Mouse (Mus musculus) MEL (cell line): ENCODE data around the gene Fscn1. TPM values are rescaled to one million over a fixed set of nuclear protein-coding genes. Genes with fewer than 3 reads are reported as not detected.

Source experiments
- DNase-seq: peaks from one replicate; pipeline ENCODE4 v3.0.0; 2011; ENCODE audit warnings: low read depth, low spot score
- H3K27ac ChIP-seq: 2 replicates; pipeline ENCODE4 v1.5.1; 2012; ENCODE audit warnings: low read depth, mild to moderate bottlenecking, control low read depth, low read length, moderate library complexity; ENCODE audit not compliant: control insufficient read depth
- H3K27me3 ChIP-seq, 2 experiments: fragments of 150-350 bp in 1 of 2; sonication (generic) in 1 of 2; 2 replicates each; pipeline ENCODE4 v1.6.1; 2012; ENCODE audit warnings: low read length in 2 of 2, mild to moderate bottlenecking in 2 of 2, improper control_type of control experiment in 1 of 2, moderate library complexity in 1 of 2; ENCODE audit not compliant: insufficient read depth in 2 of 2, control insufficient read depth in 1 of 2
- H3K36me3 ChIP-seq, 2 experiments: 2 replicates each; pipeline ENCODE4 v1.6.1; 2012 to 2014; ENCODE audit warnings: low read length in 2 of 2, improper control_type of control experiment in 1 of 2, inconsistent platforms in 1 of 2, mild to moderate bottlenecking in 1 of 2; ENCODE audit not compliant: insufficient read depth in 2 of 2, control insufficient read depth in 1 of 2
- H3K4me1 ChIP-seq, 2 experiments: fragments of 150-350 bp in 1 of 2; sonication (generic) in 1 of 2; 2 replicates each; pipeline ENCODE4 v1.6.1; 2012; ENCODE audit warnings: low read length in 2 of 2, improper control_type of control experiment in 1 of 2, mild to moderate bottlenecking in 1 of 2; ENCODE audit not compliant: insufficient read depth in 2 of 2, control insufficient read depth in 1 of 2
- H3K4me3 ChIP-seq, 2 experiments: fragments of 150-350 bp in 1 of 2; sonication (generic) in 1 of 2; 2 replicates each; pipeline ENCODE4 v1.5.1; 2012; ENCODE audit warnings: low read depth in 2 of 2, low read length in 2 of 2, mild to moderate bottlenecking in 2 of 2, moderate library complexity in 2 of 2, control low read depth in 1 of 2, improper control_type of control experiment in 1 of 2; ENCODE audit not compliant: control insufficient read depth in 1 of 2, insufficient read depth in 1 of 2
- H3K79me2 ChIP-seq: 2 replicates; pipeline ENCODE4 v1.6.1; 2012; ENCODE audit warnings: mild to moderate bottlenecking, low read length, moderate library complexity; ENCODE audit not compliant: control insufficient read depth, poor library complexity, insufficient read depth
- H3K9ac ChIP-seq: 2 replicates; pipeline ENCODE4 v1.6.1; 2012; ENCODE audit warnings: low read depth, mild to moderate bottlenecking, control low read depth, low read length, moderate library complexity; ENCODE audit not compliant: control insufficient read depth, poor library complexity, severe bottlenecking
- H3K9me3 ChIP-seq: fragments of 150-350 bp; sonication (generic); replicated peaks from 2 replicates; pipeline ENCODE4 v1.6.1; 2012; ENCODE audit warnings: mild to moderate bottlenecking, low read length, improper control_type of control experiment, moderate library complexity; ENCODE audit not compliant: insufficient read depth
- BHLHE40 ChIP-seq: IDR thresholded peaks from 2 replicates; pipeline ENCODE4 v1.6.1; 2012; ENCODE audit warnings: low read depth, mild to moderate bottlenecking, inconsistent platforms, low read length, improper control_type of control experiment, borderline replicate concordance
- CHD1 ChIP-seq: IDR thresholded peaks from 2 replicates; pipeline ENCODE4 v1.6.1; 2012; ENCODE audit warnings: low read depth, mild to moderate bottlenecking, inconsistent platforms, low read length, improper control_type of control experiment
- CHD2 ChIP-seq: IDR thresholded peaks from 2 replicates; pipeline ENCODE4 v1.6.1; 2011; ENCODE audit warnings: low read length, improper control_type of control experiment
- CTCF ChIP-seq, 3 experiments: IDR thresholded peaks in 2 of 3; conservative IDR thresholded peaks in 1 of 3; 2 replicates each; pipeline ENCODE4 v1.5.1; 2011 to 2012; ENCODE audit warnings: low read length in 3 of 3, low read depth in 2 of 3, mild to moderate bottlenecking in 2 of 3, improper control_type of control experiment in 1 of 3, inconsistent platforms in 1 of 3, mixed read lengths in 1 of 3, moderate library complexity in 1 of 3; ENCODE audit not compliant: control insufficient read depth in 1 of 3, insufficient read depth in 1 of 3, poor library complexity in 1 of 3, severe bottlenecking in 1 of 3
- GATA1 ChIP-seq: IDR thresholded peaks from 2 replicates; pipeline ENCODE4 v1.6.1; 2011; ENCODE audit warnings: low read depth, low read length, improper control_type of control experiment
- KAT2A ChIP-seq: conservative IDR thresholded peaks from 2 replicates; pipeline ENCODE4 v1.6.1; 2012; ENCODE audit warnings: low read depth, low read length, improper control_type of control experiment, inconsistent platforms
- MAFK ChIP-seq: IDR thresholded peaks from 2 replicates; pipeline ENCODE4 v1.6.1; 2011; ENCODE audit warnings: low read depth, mild to moderate bottlenecking, low read length, improper control_type of control experiment, borderline replicate concordance
- MAZ ChIP-seq: IDR thresholded peaks from 2 replicates; pipeline ENCODE4 v1.6.1; 2012; ENCODE audit warnings: low read depth, mild to moderate bottlenecking, inconsistent platforms, low read length, improper control_type of control experiment
- MYB ChIP-seq: IDR thresholded peaks from 2 replicates; pipeline ENCODE4 v1.6.1; 2011; ENCODE audit warnings: mild to moderate bottlenecking, low read depth, low read length, improper control_type of control experiment
- MYC ChIP-seq: IDR thresholded peaks from 2 replicates; pipeline ENCODE4 v1.6.1; 2011; ENCODE audit warnings: low read depth, mild to moderate bottlenecking, low read length, improper control_type of control experiment, moderate library complexity
- NELFE ChIP-seq: IDR thresholded peaks from 2 replicates; pipeline ENCODE4 v1.6.1; 2011; ENCODE audit warnings: low read depth, low read length, improper control_type of control experiment
- POLR2A ChIP-seq, 2 experiments: IDR thresholded peaks; 2 replicates each; pipeline ENCODE4 v1.6.1; 2011 to 2012; ENCODE audit warnings: low read length in 2 of 2, mild to moderate bottlenecking in 2 of 2, control low read depth in 1 of 2, improper control_type of control experiment in 1 of 2, low read depth in 1 of 2, moderate library complexity in 1 of 2; ENCODE audit not compliant: control insufficient read depth in 1 of 2, insufficient read depth in 1 of 2, poor library complexity in 1 of 2
- POLR2AphosphoS2 ChIP-seq: IDR thresholded peaks from 2 replicates; pipeline ENCODE4 v1.6.1; 2011; ENCODE audit warnings: low read length, improper control_type of control experiment
- RAD21 ChIP-seq: IDR thresholded peaks from 2 replicates; pipeline ENCODE4 v1.6.1; 2011; ENCODE audit warnings: mild to moderate bottlenecking, low read depth, low read length, improper control_type of control experiment
- RCOR1 ChIP-seq: IDR thresholded peaks from 2 replicates; pipeline ENCODE4 v1.6.1; 2012; ENCODE audit warnings: low read depth, mild to moderate bottlenecking, inconsistent platforms, low read length, improper control_type of control experiment
- SMC3 ChIP-seq: IDR thresholded peaks from 2 replicates; pipeline ENCODE4 v1.6.1; 2011; ENCODE audit warnings: low read depth, low read length, improper control_type of control experiment
- TAL1 ChIP-seq: IDR thresholded peaks from 2 replicates; pipeline ENCODE4 v1.6.1; 2012; ENCODE audit warnings: mild to moderate bottlenecking, inconsistent platforms, low read length, moderate library complexity, mixed read lengths
- UBTF ChIP-seq: IDR thresholded peaks from 2 replicates; pipeline ENCODE4 v1.6.1; 2012; ENCODE audit warnings: low read depth, mild to moderate bottlenecking, inconsistent platforms, low read length, improper control_type of control experiment, moderate library complexity, borderline replicate concordance; ENCODE audit not compliant: insufficient read depth
- USF1 ChIP-seq: IDR thresholded peaks from 2 replicates; pipeline ENCODE4 v1.6.1; 2014; ENCODE audit warnings: low read depth, mild to moderate bottlenecking, inconsistent platforms, low read length, improper control_type of control experiment, moderate library complexity
- USF2 ChIP-seq, 2 experiments: IDR thresholded peaks; 2 replicates each; pipeline ENCODE4 v1.6.1; 2011 to 2012; ENCODE audit warnings: improper control_type of control experiment in 2 of 2, low read length in 2 of 2, borderline replicate concordance in 1 of 2, inconsistent platforms in 1 of 2, low read depth in 1 of 2, mild to moderate bottlenecking in 1 of 2; ENCODE audit not compliant: insufficient read depth in 1 of 2
- polyA plus RNA-seq, 2 experiments: library from polyadenylated mRNA; stranded (reverse) in 1 of 2; unstranded in 1 of 2; fragments of >175 nt in 1 of 2; fragments of >200 nt in 1 of 2; gene quantifications; 2 replicates each; pipeline versions ENCODE4 v1.2.1 to v1.2.4; 2012; ENCODE audit warnings: low replicate concordance in 2 of 2, low read depth in 1 of 2; ENCODE audit not compliant: insufficient read length in 2 of 2, insufficient read depth in 1 of 2, missing spikeins in 1 of 2
- total RNA-seq: library from RNA; depleted of rRNA; stranded (reverse); fragments of 300-350 nt; gene quantifications from 2 replicates; pipeline ENCODE4 v1.2.3, GENCODE M21; 2012

Fscn1 gene
- total and polyA plus RNA-seq, 3 experiments: not detected

DNA sequence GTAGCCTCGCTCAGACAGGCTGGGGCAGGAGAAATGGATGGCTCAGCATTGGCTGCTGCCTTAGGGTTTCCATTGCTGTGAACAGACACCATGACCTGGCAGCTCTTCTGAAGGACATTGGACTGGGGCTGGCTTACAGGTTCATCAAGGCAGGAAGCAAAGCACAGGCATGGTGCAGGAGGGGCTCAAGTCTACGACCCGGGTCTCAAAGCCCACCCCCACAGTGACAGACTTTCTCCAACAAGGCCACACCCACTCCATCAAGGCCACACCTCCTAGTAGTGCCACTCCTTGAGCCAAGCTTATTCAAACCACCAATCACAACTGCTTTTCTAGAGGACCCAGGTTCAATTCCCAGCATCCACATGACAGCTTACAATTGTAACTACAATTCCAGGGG is 13.8 kb downstream of the Fscn1 start:
- TF ChIP-seq RAD21 (no peak), GATA1 (no peak), USF2 (IDR thresholded peaks at IDR 0.05; ENCODE audit: borderline replicate concordance in 1 of 2, insufficient read depth in 1 of 2, low read depth in 1 of 2, low read length in 2 of 2) (no peak), TAL1 (no peak), MAZ (no peak), POLR2A (IDR thresholded peaks at IDR 0.05; ENCODE audit: control insufficient read depth in 1 of 2, insufficient read depth in 1 of 2, low read depth in 1 of 2, low read length in 2 of 2, poor library complexity in 1 of 2) (no peak), CHD1 (no peak), CTCF (IDR thresholded peaks at IDR 0.05 in 2 of 3, conservative IDR thresholded peaks at IDR 0.05 in 1 of 3; ENCODE audit: control insufficient read depth in 1 of 3, insufficient read depth in 1 of 3, low read depth in 2 of 3, low read length in 3 of 3, poor library complexity in 1 of 3, severe bottlenecking in 1 of 3) (no peak), MYB (no peak), RCOR1 (no peak)
- no peak for DNase-seq
- Histone ChIP-seq H3K4me1 (no peaks in the 10 kb centered on the region), H3K9me3 (no peaks in the 10 kb centered on the region), H3K27me3 (no peaks in the 10 kb centered on the region), H3K9ac (no peak overlapping the region), H3K4me3 (no peak overlapping the region), H3K36me3 (no peaks in the 10 kb centered on the region), H3K27ac (no peak overlapping the region), H3K79me2 (no peaks in the 10 kb centered on the region)

DNA sequence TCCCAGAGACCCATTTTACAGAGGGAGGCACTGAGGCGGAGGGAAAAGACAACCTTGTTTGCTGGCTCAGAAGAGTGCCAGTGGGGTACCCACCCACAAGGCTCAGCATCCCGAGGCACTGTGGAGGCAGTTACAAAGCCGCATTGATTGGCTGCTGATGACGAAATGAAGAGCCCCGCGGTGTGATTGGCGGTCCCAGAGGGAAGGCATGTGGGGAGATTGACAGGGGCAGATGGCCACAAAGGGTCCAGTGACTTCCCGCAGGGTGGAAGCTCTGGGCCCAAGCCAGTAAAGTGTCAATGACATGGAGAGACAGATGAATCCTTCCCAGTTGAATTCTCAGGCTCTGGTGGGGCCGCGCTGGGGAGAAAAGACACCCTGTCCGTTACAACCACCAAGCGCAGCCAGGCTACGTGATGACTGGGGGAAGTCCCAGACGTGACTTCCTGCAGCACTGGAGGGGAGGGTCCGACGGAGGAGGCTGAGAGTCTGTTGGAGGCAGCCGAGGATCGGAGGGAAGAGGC is 14.5 kb downstream of the Fscn1 start:
- Histone ChIP-seq H3K4me3 (no peak overlapping the region), H3K27ac (no peak overlapping the region)
- TF ChIP-seq UBTF (no peak), RAD21 (no peak), SMC3 (no peak), MAZ (no peak), CHD2 (no peak), MYC (no peak), USF1 (no peak), POLR2AphosphoS2 (no peak), MAFK (no peak), KAT2A (no peak), CHD1 (no peak), CTCF (IDR thresholded peaks at IDR 0.05 in 2 of 3, conservative IDR thresholded peaks at IDR 0.05 in 1 of 3; ENCODE audit: control insufficient read depth in 1 of 3, insufficient read depth in 1 of 3, low read depth in 2 of 3, low read length in 3 of 3, poor library complexity in 1 of 3, severe bottlenecking in 1 of 3) (no peak), BHLHE40 (no peak), POLR2A (IDR thresholded peaks at IDR 0.05; ENCODE audit: control insufficient read depth in 1 of 2, insufficient read depth in 1 of 2, low read depth in 1 of 2, low read length in 2 of 2, poor library complexity in 1 of 2) (no peak), NELFE (no peak)
- TF ChIP-seq, all 39 proteins: peak for 0
- Histone ChIP-seq H3K4me1 (no peaks in the 10 kb centered on the region), H3K79me2 (no peaks in the 10 kb centered on the region), H3K9me3 (no peaks in the 10 kb centered on the region), H3K36me3 (no peaks in the 10 kb centered on the region), H3K27me3 (no peaks in the 10 kb centered on the region), H3K9ac (no peak overlapping the region)
- no peak for DNase-seq
